Mouse (Mus musculus) heart, embryonic 14.5 days (tissue): ENCODE measurements around the gene Rhoa. TPM values are rescaled to one million over a fixed set of nuclear protein-coding genes. Genes with fewer than 3 reads are reported as not detected.
"Not testable (repeated sequence)": the region's sequence is repeated elsewhere in the genome, so short reads cannot be mapped to it uniquely, and the experiment has no call there.

Source experiments
- ATAC-seq: fragments of 200-750 bp; cut with Nextera tagmentation; 2 replicates; pipeline ENCODE4 v1.8.0; 2017; ENCODE audit warnings: low read depth, moderate TSS enrichment; ENCODE audit not compliant: insufficient number of reproducible peaks, insufficient read depth, low FRiP score
- H3K27ac ChIP-seq, 2 experiments: fragments of 200-500 bp in 1 of 2; fragments of 300-500 bp in 1 of 2; sonication (generic) in 1 of 2; replicated peaks in 1 of 2; 2 replicates each; pipeline ENCODE4 v1.5.1; 2012 to 2014; ENCODE audit warnings: low read depth in 2 of 2, low read length in 2 of 2, control low read depth in 1 of 2, mild to moderate bottlenecking in 1 of 2, mixed read lengths in 1 of 2; ENCODE audit not compliant: control insufficient read depth in 1 of 2, insufficient read depth in 1 of 2
- H3K27me3 ChIP-seq: fragments of 300-500 bp; sonication (generic); 2 replicates; pipeline ENCODE4 v1.6.1; 2014; ENCODE audit warnings: mild to moderate bottlenecking, low read length, control low read depth; ENCODE audit not compliant: control insufficient read depth, insufficient read depth
- H3K36me3 ChIP-seq: fragments of 300-500 bp; sonication (generic); 2 replicates; pipeline ENCODE4 v1.6.1; 2014; ENCODE audit warnings: mild to moderate bottlenecking, control low read depth, low read length, mixed read lengths; ENCODE audit not compliant: control insufficient read depth, insufficient read depth
- H3K4me1 ChIP-seq, 2 experiments: fragments of 200-500 bp in 1 of 2; fragments of 300-500 bp in 1 of 2; sonication (generic) in 1 of 2; 2 replicates each; pipeline ENCODE4 v1.6.1; 2012 to 2014; ENCODE audit warnings: low read length in 2 of 2, control low read depth in 1 of 2, mixed read lengths in 1 of 2; ENCODE audit not compliant: control insufficient read depth in 2 of 2, insufficient read depth in 2 of 2
- H3K4me2 ChIP-seq: fragments of 300-500 bp; sonication (generic); 2 replicates; pipeline ENCODE4 v1.6.1; 2014; ENCODE audit warnings: mild to moderate bottlenecking, low read length
- H3K4me3 ChIP-seq, 2 experiments: fragments of 200-500 bp in 1 of 2; fragments of 300-500 bp in 1 of 2; sonication (generic) in 1 of 2; 2 replicates each; pipeline ENCODE4 v1.5.1; 2012 to 2014; ENCODE audit warnings: low read length in 2 of 2, mild to moderate bottlenecking in 2 of 2, control low read depth in 1 of 2, low read depth in 1 of 2, moderate library complexity in 1 of 2; ENCODE audit not compliant: control insufficient read depth in 1 of 2, insufficient read depth in 1 of 2
- H3K9ac ChIP-seq: fragments of 300-500 bp; sonication (generic); 2 replicates; pipeline ENCODE4 v1.6.1; 2014; ENCODE audit warnings: mild to moderate bottlenecking, low read length
- H3K9me3 ChIP-seq: fragments of 300-500 bp; sonication (generic); 2 replicates; pipeline ENCODE4 v1.6.1; 2016; ENCODE audit warnings: low read length, control low read depth; ENCODE audit not compliant: control insufficient read depth
- WGBS: fragments of 180-500 bp; shearing (Covaris S2); extraction: QIAGEN DNeasy Blood & Tissue Kit; methylation state at CpG from one replicate; pipeline ENCODE4 v1.1.7; 2014; 5-methylcytosine and 5-hydroxymethylcytosine counted together
- polyA plus RNA-seq: library from polyadenylated mRNA; unstranded; fragments of >200 nt; fragmentation: Nextera tagmentation; extraction: Ambion mirVana; gene quantifications from 2 replicates; pipeline ENCODE4 v1.2.1, GENCODE M21; 2014

The Rhoa gene
- polyA plus RNA-seq, 1 experiment from 2014 or later, result 289 TPM

- WGBS, result under 1% methylated on average over 10 of the region's 10 CpGs
- H3K27me3 ChIP-seq, result no peaks in the 10 kb centered on the region
- peaks cover 27 to 60% of the 10 kb centered on the region in 2 experiments for H3K4me1 ChIP-seq
Measured at GRCm38 (mm10) chr9:108264191-108264921, 41.6 kb upstream of the Rhoa start.

GRCm38 (mm10) chr9:108266261-108266935, 39.5 kb upstream of the Rhoa start:
- ATAC-seq, result no peak
- H3K4me2 ChIP-seq, result no peak overlapping the region
- no peaks in the 10 kb centered on the region for H3K9me3 ChIP-seq
- H3K9ac ChIP-seq, result no peak overlapping the region
- H3K4me1 ChIP-seq, result peaks cover 25 to 42% of the 10 kb centered on the region in 2 experiments
- no peak overlapping the region for H3K4me3 ChIP-seq
- H3K27ac ChIP-seq, result peak overlapping the region in 1 of 2 experiments; percentile 97; a peak in 1 of 4 replicates
- WGBS, result 60% methylated on average over 10 of the region's 10 CpGs
- H3K36me3 ChIP-seq, result no peaks in the 10 kb centered on the region
- no peaks in the 10 kb centered on the region for H3K27me3 ChIP-seq

More at GRCm38 (mm10) chr9:108264191-108264921, 41.6 kb upstream of the Rhoa start:
- no peaks in the 10 kb centered on the region for H3K36me3 ChIP-seq
- peak overlapping the region; percentile 82 to 98 for H3K4me3 ChIP-seq
- H3K4me2 ChIP-seq, result peak overlapping the region; percentile 68
- peak; percentile 58 for ATAC-seq
- H3K9me3 ChIP-seq, result no peaks in the 10 kb centered on the region
- H3K9ac ChIP-seq, result peak overlapping the region; percentile 95
- peak overlapping the region; percentile 97 to 98 for H3K27ac ChIP-seq

- H3K27ac ChIP-seq, result peak overlapping the region; percentile 70 to 71
- 41% methylated on average over 7 of the region's 7 CpGs for WGBS
- no peak overlapping the region for H3K9ac ChIP-seq
- no peak overlapping the region for H3K4me2 ChIP-seq
- H3K27me3 ChIP-seq, result no peaks in the 10 kb centered on the region
- H3K4me1 ChIP-seq, result peaks cover 24 to 38% of the 10 kb centered on the region in 2 experiments
- no peak for ATAC-seq
- H3K4me3 ChIP-seq, result no peak overlapping the region
- H3K36me3 ChIP-seq, result no peaks in the 10 kb centered on the region
- H3K9me3 ChIP-seq, result no peaks in the 10 kb centered on the region
Measured at GRCm38 (mm10) chr9:108267691-108268090, 38.2 kb upstream of the Rhoa start.

- not testable (repeated sequence) for H3K4me2 ChIP-seq, ATAC-seq, H3K4me3 ChIP-seq, H3K9me3 ChIP-seq, H3K36me3 ChIP-seq, H3K27me3 ChIP-seq, H3K9ac ChIP-seq, H3K27ac ChIP-seq
- peaks cover 24 to 38% of the 10 kb centered on the region in 2 experiments for H3K4me1 ChIP-seq
- 59% methylated on average over 6 of the region's 7 CpGs for WGBS
Measured at GRCm38 (mm10) chr9:108268701-108269100, 37.2 kb upstream of the Rhoa start.

GRCm38 (mm10) chr9:108271941-108272340, 34.0 kb upstream of the Rhoa start:
- Histone ChIP-seq H3K36me3 (no peaks in the 10 kb centered on the region), H3K4me1 (peaks cover 26 to 32% of the 10 kb centered on the region in 2 experiments), H3K4me2 (no peak overlapping the region), H3K27me3 (no peaks in the 10 kb centered on the region), H3K27ac (no peak overlapping the region), H3K9ac (no peak overlapping the region; the same call in 1 of the 2 replicates), H3K4me3 (no peak overlapping the region), H3K9me3 (no peaks in the 10 kb centered on the region)
- no peak for ATAC-seq
- WGBS, result 28% methylated on average over 2 of the region's 2 CpGs

GRCm38 (mm10) chr9:108272691-108273090, 33.2 kb upstream of the Rhoa start:
- H3K9me3 ChIP-seq, result no peaks in the 10 kb centered on the region
- no peak overlapping the region for H3K9ac ChIP-seq
- no peaks in the 10 kb centered on the region for H3K27me3 ChIP-seq
- 45% methylated on average over 5 of the region's 5 CpGs for WGBS
- no peak overlapping the region for H3K4me3 ChIP-seq
- H3K36me3 ChIP-seq, result no peaks in the 10 kb centered on the region
- H3K27ac ChIP-seq, result no peak overlapping the region
- ATAC-seq, result no peak
- peaks cover 22 to 27% of the 10 kb centered on the region in 2 experiments for H3K4me1 ChIP-seq
- no peak overlapping the region for H3K4me2 ChIP-seq

- WGBS, result 84% methylated on average over 4 of the region's 4 CpGs
- Histone ChIP-seq H3K4me2 (no peak overlapping the region), H3K27ac (no peak overlapping the region), H3K9ac (no peak overlapping the region), H3K4me1 (peaks cover 18 to 21% of the 10 kb centered on the region in 2 experiments), H3K27me3 (no peaks in the 10 kb centered on the region), H3K4me3 (no peak overlapping the region), H3K36me3 (no peaks in the 10 kb centered on the region), H3K9me3 (no peaks in the 10 kb centered on the region)
- ATAC-seq, result no peak
Measured at GRCm38 (mm10) chr9:108273485-108273884, 32.4 kb upstream of the Rhoa start.
